Mouse (Mus musculus) embryonic facial prominence, embryonic 11.5 days (tissue): ENCODE data around the gene Tbp. TPM values are rescaled to one million over a fixed set of nuclear protein-coding genes. Genes with fewer than 3 reads are reported as not detected.
"Not testable (repeated sequence)": the region's sequence is repeated elsewhere in the genome, so short reads cannot be mapped to it uniquely, and the experiment has no call there.

Experiments
- ATAC-seq: fragments of 200-750 bp; cut with Nextera tagmentation; replicated peaks from 2 replicates; pipeline ENCODE4 v1.8.0; 2017; ENCODE audit warnings: low read depth; ENCODE audit not compliant: insufficient number of reproducible peaks, low FRiP score, low TSS enrichment
- DNase-seq: peaks from one replicate; pipeline ENCODE4 v3.0.0-alpha.2; 2015; ENCODE audit warnings: low spot score
- H3K27ac ChIP-seq: fragments of 300-500 bp; sonication (generic); replicated peaks from 2 replicates; pipeline ENCODE4 v1.5.1; 2014; ENCODE audit warnings: mild to moderate bottlenecking, low read depth, low read length, control low read depth
- H3K27me3 ChIP-seq: fragments of 300-500 bp; sonication (generic); 2 replicates; pipeline ENCODE4 v1.6.1; 2014; ENCODE audit warnings: mild to moderate bottlenecking, low read length, moderate library complexity, mixed read lengths; ENCODE audit not compliant: control insufficient read depth, insufficient read depth
- H3K36me3 ChIP-seq: fragments of 300-500 bp; sonication (generic); replicated peaks from 2 replicates; pipeline ENCODE4 v1.6.1; 2014; ENCODE audit warnings: low read depth, mild to moderate bottlenecking, low read length, moderate library complexity, mixed read lengths; ENCODE audit not compliant: control insufficient read depth, insufficient read depth
- H3K4me1 ChIP-seq: fragments of 300-500 bp; sonication (generic); 2 replicates; pipeline ENCODE4 v1.6.1; 2014; ENCODE audit warnings: low read length, mixed read lengths; ENCODE audit not compliant: control insufficient read depth, insufficient read depth
- H3K4me2 ChIP-seq: fragments of 300-500 bp; sonication (generic); 2 replicates; pipeline ENCODE4 v1.6.1; 2014; ENCODE audit warnings: low read depth, mild to moderate bottlenecking, control low read depth, low read length, moderate library complexity
- H3K4me3 ChIP-seq: fragments of 300-500 bp; sonication (generic); 2 replicates; pipeline ENCODE4 v1.5.1; 2014; ENCODE audit warnings: low read depth, low read length, control low read depth
- H3K9ac ChIP-seq: fragments of 300-500 bp; sonication (generic); replicated peaks from 2 replicates; pipeline ENCODE4 v1.6.1; 2014; ENCODE audit warnings: mild to moderate bottlenecking, control low read depth, low read length
- H3K9me3 ChIP-seq: fragments of 300-500 bp; sonication (generic); replicated peaks from 2 replicates; pipeline ENCODE4 v1.6.1; 2016; ENCODE audit warnings: mild to moderate bottlenecking, low read length, inconsistent platforms, mixed read lengths; ENCODE audit not compliant: control insufficient read depth
- WGBS: fragments of 180-500 bp; shearing (Covaris S2); extraction: QIAGEN DNeasy Blood & Tissue Kit; methylation state at CpG from one replicate; pipeline ENCODE4 v1.1.7; 2014; 5-methylcytosine and 5-hydroxymethylcytosine counted together
- polyA plus RNA-seq: library from polyadenylated mRNA; unstranded; fragments of >200 nt; fragmentation: Nextera tagmentation; extraction: Ambion mirVana; gene quantifications from 2 replicates; pipeline ENCODE4 v1.2.1, GENCODE M21; 2014

Gene Tbp
- polyA plus RNA-seq, 1 experiment from 2014 or later, result 68.1 TPM

DNA sequence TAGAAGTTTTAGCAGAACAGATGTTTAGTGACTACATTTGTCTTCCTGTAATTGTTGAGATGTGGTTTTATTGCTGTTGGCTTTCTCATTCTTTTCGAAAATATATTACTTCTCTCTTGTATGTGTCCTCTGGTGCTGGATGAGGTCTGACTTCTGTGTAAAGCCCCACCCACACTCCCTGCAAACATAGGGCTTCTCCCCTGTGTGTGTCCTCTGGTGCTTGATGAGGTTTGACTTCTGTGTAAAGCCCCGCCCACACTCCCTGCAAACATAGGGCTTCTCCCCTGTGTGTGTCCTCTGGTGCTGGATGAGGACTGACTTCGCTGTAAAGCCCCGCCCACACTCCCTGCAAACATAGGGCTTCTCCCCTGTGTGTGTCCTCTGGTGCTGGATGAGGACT is 44.2 kb downstream of the Tbp start:
- not testable (repeated sequence) for ATAC-seq

DNA sequence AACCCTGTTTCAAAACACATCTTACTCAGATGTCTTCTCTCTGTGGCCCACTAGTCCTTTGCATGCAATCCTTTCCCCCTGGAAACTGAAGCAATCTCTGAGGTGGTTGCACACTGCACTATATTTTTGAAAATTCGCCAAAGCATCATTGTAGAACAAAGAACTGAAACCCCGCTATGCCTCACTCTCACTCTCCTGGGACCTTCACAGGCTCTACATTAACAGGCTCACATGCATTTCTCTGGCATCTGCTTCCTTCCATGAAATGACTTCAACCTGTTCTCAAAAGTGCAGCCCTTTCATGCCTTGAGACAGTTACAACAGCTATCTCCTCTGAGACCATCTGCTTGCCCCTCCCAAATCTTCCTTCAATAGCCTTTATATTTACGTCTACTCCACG is 46.8 kb downstream of the Tbp start:
- Histone ChIP-seq H3K9ac (no peak overlapping the region), H3K4me2 (no peak overlapping the region), H3K4me1 (no peaks in the 10 kb centered on the region), H3K4me3 (no peak overlapping the region), H3K27me3 (no peaks in the 10 kb centered on the region), H3K9me3 (no peaks in the 10 kb centered on the region), H3K36me3 (no peaks in the 10 kb centered on the region), H3K27ac (no peak overlapping the region)
- ATAC-seq (no peak), DNase-seq (no peak)
- WGBS, result 68% methylated on average over 4 of the region's 4 CpGs

More for the DNA sequence above, 44.2 kb downstream of the Tbp start:
- not testable (repeated sequence) for H3K9ac ChIP-seq, H3K4me1 ChIP-seq, H3K27ac ChIP-seq, DNase-seq, H3K9me3 ChIP-seq, H3K4me2 ChIP-seq, H3K27me3 ChIP-seq, H3K4me3 ChIP-seq, H3K36me3 ChIP-seq
- WGBS, result 61% methylated on average over 4 of the region's 4 CpGs

DNA sequence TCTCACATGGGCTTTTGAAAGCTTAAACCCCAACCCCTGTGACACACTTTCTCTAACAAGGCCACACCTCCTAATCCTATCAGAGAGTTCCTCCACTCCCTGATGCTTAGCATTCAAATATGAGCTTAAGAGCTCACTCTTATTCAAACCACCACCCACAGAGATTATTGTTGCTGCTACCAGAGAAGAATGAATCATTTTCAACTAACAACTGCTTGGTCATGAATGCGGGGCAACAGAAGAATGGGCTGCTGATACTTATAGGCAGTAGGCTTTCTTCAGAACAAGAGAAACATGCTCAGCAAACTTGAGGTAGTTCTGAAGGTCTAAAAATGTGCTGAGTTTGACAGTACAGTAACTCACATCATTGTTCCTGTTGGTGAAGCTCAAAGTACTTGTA is 50.0 kb downstream of the Tbp start:
- Histone ChIP-seq H3K27ac (no peak overlapping the region), H3K27me3 (no peaks in the 10 kb centered on the region), H3K36me3 (no peaks in the 10 kb centered on the region), H3K4me3 (no peak overlapping the region), H3K4me2 (no peak overlapping the region), H3K9ac (no peak overlapping the region), H3K4me1 (no peaks in the 10 kb centered on the region), H3K9me3 (no peaks in the 10 kb centered on the region)
- DNase-seq, result no peak
- no peak for ATAC-seq
- 60% methylated on average over 1 of the region's 1 CpGs for whole genome bisulfite sequencing

- no peak for DNase-seq
- WGBS, result 84% methylated on average over 2 of the region's 2 CpGs
These were observed 60.3 kb downstream of the Tbp start for GRCm38 (mm10) chr17:15559946-15560345.

GRCm38 (mm10) chr17:15564014-15564927 is 64.6 kb downstream of the Tbp start, which contains the start of gene Prdm9:
TSS of gene Prdm9 (minus strand) at chr17:15564354.
- Histone ChIP-seq H3K9ac (peak within 1 kb of the TSS; percentile 74), H3K27me3 (no peaks in the 10 kb centered on the region), H3K36me3 (no peaks in the 10 kb centered on the region), H3K4me2 (peak within 1 kb of the TSS; percentile 84), H3K4me1 (no peaks in the 10 kb centered on the region), H3K9me3 (no peaks in the 10 kb centered on the region), H3K4me3 (peak within 1 kb of the TSS; percentile 58), H3K27ac (peak within 1 kb of the TSS; percentile 81)
- peak; percentile 99 for DNase-seq
- peak; percentile 98 for ATAC-seq
- under 1% methylated on average over 43 of the region's 43 CpGs for WGBS

More at GRCm38 (mm10) chr17:15559946-15560345, 60.3 kb downstream of the Tbp start:
- H3K4me3 ChIP-seq, result no peak overlapping the region
- no peaks in the 10 kb centered on the region for H3K36me3 ChIP-seq
- no peaks in the 10 kb centered on the region for H3K27me3 ChIP-seq
- H3K4me2 ChIP-seq, result no peak overlapping the region
- H3K9ac ChIP-seq, result no peak overlapping the region
- H3K27ac ChIP-seq, result no peak overlapping the region
- no peak for ATAC-seq
- no peaks in the 10 kb centered on the region for H3K4me1 ChIP-seq
- no peaks in the 10 kb centered on the region for H3K9me3 ChIP-seq

DNA sequence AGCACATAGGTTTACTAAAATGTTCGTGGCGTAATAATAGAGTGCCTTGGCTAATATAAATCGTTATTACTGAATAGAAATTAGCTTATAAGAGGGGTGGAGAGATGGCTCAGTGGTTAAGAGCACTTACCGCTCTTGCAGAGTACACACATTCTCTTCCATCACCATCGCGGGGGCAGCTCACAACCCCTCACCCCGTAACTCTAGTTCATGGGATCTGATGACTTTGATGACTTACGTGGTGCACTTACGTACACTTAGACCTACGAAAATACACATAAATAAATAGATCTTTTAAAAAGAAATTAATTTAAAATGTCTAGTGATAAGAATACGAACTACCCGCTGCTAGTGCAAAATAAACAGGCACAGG is 65.2 kb downstream of the Tbp start:
- Histone ChIP-seq H3K4me1 (no peaks in the 10 kb centered on the region), H3K27me3 (no peaks in the 10 kb centered on the region), H3K4me2 (peak overlapping the region; percentile 33), H3K9me3 (no peaks in the 10 kb centered on the region), H3K4me3 (peak overlapping the region; percentile 58), H3K36me3 (no peaks in the 10 kb centered on the region), H3K9ac (peak overlapping the region; percentile 37; the same call in 1 of the 2 replicates), H3K27ac (no peak overlapping the region)
- WGBS, result 46% methylated on average over 12 of the region's 12 CpGs
- DNase-seq, result no peak
- ATAC-seq, result no peak

DNA sequence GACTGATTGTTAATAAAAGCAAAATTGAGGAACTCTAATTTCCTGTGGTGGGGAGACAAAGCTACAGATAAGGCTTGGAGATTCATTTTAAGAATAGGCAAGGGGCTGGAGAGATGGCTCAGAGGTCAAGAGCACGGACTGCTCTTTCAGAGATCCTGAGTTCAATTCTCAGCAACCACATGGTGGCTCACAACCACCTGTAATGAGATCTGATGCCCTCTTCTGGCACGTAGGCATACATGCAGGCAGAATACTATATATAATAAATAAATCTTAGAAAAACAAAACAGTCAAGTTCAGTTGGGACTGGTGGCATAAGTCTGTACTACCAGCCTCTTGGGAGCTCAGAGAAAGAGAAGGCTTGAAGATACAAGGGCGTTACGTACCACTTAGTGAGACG is 67.2 kb downstream of the Tbp start:
- no peaks in the 10 kb centered on the region for H3K4me1 ChIP-seq
- no peaks in the 10 kb centered on the region for H3K27me3 ChIP-seq
- H3K4me3 ChIP-seq, result no peak overlapping the region
- no peak for ATAC-seq
- no peaks in the 10 kb centered on the region for H3K9me3 ChIP-seq
- H3K27ac ChIP-seq, result no peak overlapping the region
- no peak for DNase-seq
- 69% methylated on average over 5 of the region's 5 CpGs for WGBS
- no peak overlapping the region for H3K4me2 ChIP-seq
- no peak overlapping the region for H3K9ac ChIP-seq
- H3K36me3 ChIP-seq, result no peaks in the 10 kb centered on the region

GRCm38 (mm10) chr17:15575056-15575455 is 75.4 kb downstream of the Tbp start:
- ATAC-seq (no peak), DNase-seq (no peak)
- Histone ChIP-seq H3K4me1 (no peaks in the 10 kb centered on the region), H3K4me3 (no peak overlapping the region), H3K27me3 (no peaks in the 10 kb centered on the region), H3K27ac (no peak overlapping the region), H3K36me3 (no peaks in the 10 kb centered on the region), H3K4me2 (no peak overlapping the region), H3K9me3 (no peaks in the 10 kb centered on the region), H3K9ac (no peak overlapping the region)
- WGBS, result 60% methylated on average over 1 of the region's 1 CpGs
